Mouse (Mus musculus): ENCODE data around the gene Mlh1.

Mlh1 gene

DNA sequence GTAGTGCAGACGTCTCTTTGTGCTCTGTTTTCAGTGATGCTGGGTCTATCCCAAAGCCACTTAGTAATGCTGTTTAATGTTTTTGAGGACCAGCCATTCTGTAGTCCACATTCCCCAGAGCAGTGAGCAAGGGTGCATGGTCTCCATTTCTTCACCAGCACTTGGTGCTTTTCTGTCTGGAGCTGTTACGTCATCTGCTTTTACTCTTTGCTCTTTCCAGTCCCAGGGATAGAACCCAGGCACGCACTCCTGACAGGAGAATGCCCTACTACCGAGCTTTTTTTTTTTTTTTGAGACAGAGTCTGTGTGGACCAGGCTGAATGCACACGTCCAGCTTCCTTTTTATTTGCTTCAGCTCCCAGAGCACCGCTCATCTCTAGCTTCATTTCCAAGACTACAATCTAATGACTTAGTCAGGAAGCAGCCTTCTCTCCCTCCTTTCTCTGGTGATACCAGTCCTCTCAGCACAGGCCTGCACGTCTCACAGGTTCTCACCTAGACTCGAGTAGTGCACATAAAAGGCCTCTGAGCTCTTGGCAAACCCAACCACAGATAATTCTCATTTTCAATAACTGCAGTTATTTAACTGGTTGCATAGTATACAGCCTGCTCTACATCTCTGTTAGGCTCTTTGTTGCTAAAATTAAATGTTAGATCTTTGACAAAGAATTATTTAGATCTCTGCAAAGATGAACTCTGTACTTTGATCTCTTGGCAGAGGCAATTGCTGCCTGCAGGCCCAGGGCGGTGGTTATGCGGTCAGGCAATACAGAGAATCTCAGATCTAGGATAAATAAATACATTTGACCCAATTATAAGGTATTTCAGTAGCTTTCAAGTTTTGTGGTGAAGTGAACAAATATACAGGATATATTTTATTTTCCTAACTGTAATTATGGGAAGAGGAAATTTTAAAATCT lies 60.2 kb downstream of the Mlh1 start:
- DNase-seq = no peak

DNA sequence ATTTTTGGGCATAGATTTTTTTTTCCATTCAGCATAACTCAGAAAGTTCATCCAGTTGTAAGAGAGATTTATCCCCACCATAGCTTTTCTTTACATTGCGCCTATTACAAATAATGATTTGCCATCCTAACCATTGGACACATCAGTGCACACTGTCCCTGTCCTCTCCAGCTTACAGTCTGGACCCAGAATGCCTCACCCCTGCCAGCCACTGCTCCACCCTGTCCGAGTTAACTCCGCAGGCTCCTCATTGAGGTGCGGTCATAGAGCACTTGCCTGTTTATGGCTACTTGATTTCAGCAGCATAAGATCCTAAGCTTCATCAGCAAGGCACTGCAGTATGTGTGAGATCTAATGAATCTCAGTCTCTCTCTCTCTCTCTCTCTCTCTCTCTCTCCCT lies 61.2 kb downstream of the Mlh1 start:
- no peak for DNase-seq

DNA sequence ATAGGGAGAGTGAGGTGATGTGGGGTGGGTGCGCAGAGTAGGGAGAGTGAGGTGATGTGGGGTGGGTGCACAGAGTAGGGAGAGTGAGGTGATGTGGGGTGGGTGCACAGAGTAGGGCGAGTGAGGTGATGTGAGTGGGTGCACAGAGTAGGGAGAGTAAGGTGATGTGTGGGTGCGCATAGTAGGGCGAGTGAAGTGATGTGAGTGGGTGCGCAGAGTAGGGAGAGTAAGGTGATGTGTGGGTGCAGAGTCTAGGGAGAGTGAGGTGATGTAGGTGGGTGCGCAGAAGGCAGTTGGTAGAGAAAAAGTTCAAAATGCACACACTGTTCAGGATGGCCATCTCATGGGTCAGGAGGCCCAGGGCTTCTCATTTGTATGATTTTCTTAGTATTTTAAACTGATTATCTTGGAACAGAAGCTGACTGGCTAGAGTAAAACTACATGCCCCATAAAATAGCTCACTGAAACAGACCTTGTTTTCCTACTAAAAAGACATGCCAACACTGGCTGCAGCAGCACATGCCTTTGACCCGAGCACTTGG lies 62.4 kb downstream of the Mlh1 start:
- no peak for DNase-seq

DNA sequence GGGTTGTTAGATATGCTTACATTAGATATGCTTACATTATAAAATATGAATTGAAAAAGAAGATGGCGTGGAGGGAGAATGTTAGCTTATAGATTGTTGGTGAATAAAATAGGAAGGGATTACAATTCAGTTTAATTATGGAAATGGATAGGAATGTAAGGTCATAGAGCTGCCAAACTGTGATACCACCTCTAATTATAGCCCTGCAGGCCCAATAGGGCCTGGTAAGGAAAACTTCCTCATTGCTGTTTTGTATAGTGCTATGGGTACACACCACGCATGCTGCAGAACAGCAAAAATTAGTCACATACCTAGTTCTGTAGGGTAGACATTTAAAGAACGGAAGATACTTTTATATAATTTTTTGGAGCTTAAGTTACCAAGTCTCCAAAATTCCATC lies 63.4 kb downstream of the Mlh1 start:
- DNase-seq = no peak

DNA sequence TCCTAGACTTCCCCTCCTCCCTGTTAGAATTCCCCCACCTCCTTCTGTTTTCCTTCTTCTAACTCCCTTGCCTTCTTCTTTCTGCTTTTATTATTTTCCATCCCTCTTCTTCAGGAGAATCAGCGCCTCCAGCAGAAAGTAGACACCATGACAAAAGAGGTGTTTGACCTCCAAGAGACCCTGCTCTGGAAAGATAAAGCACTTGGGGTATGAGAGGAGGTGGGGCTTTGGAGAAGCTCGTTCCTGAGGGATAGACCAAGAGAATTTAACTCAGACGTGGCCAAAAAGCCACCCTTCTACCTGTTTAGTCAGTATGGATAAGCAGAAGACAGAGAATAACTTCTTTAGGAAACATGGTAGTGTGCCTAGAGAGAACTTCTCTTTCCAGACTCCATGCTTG lies 63.9 kb downstream of the Mlh1 start:
- DNase-seq = no peak

DNA sequence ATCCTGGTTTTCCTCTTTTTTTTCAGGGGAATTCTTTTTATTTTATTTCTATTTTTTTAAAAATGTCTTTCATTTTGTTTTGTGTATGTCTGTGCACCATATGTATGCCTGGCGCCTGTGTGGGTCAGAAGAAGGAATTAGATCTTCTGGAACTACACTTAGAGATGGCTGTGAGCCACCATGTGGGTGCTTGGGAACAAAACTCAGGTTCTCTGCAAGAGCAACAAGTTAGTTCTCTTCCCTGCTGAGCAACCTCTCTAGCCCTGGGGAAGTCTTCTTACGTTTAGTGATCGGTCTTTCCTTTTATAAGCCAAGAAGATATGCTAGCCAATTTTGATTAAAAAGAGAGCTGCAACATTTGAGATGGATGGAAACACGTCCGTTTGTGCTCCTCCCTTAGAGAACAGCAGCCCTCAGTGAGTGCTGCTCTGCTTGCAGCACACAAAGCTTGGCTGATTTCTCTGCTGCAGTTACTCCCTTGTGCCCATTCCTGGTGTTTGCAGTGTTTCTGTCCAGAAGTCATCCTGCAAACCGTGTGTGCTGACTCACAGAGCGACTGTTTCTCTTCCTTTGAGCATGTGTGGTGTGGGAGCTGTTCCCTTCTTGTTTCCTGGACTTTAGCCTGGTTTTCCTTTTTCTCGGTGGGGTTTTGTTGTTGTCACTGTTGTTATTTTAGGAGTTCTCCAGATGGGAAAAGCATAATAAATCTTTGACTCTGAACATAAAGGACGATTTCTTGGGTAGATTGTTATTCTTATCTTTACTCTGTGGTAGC lies 66.8 kb downstream of the Mlh1 start:
- DNase-seq = peak; percentile 18

DNA sequence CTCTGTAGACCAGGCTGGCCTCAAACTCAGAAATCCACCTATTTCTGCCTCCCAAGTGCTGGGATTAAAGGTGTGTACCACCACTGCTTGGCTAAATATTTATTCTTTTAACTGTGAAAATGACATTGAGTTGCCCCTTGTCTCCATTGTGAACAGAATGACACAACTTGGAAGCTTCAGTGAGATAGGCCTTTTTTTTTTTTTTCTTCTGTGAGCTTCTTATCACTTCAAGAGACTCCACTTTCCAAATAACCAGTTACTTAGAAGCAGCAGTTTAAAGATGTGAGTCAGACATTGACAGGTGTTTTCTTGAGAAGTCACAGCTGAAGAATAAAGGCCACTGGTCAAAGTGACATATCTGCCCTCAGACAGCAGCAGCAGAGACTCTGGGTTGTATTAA lies 71.4 kb downstream of the Mlh1 start:
- no peak for DNase-seq

DNA sequence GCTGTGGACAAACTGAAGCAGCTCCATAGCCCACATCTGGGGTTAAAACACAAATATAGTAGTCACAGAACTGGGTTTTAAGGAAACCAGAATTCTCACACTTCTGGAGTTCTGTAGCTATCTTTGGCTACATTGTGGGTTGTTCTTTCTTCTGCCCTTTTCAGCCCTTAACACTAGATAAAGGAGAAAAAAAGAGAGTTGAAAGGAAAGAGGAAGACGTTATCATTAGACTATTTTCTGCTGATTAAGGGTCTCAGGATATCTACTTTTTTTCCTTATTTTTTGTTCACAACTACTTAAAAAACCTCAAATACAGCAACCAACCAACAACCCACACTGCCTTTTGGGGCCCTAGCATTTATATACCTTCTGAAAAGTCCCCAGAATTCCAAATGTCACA lies 73.3 kb downstream of the Mlh1 start:
- DNase-seq = no peak

DNA sequence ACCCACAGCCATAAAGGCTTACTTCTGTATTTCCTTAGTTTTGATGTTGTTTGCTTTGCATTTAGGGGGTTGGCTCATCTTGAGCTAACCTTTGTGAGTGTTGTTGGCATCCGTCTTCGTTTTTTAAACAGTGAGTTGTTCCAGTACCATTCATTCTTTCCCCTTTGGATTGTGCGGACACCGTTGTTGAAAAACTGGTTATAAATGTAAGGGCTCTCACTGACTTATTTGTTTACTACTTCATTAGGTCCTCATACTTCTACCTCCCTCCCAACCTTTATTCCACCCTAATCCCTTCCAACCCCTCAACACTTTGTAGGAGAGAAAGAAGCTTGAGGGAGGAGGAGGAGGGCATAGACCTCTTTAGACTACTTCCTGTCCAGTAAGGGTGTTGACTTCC lies 73.9 kb downstream of the Mlh1 start:
- peak; percentile 35 for DNase-seq

DNA sequence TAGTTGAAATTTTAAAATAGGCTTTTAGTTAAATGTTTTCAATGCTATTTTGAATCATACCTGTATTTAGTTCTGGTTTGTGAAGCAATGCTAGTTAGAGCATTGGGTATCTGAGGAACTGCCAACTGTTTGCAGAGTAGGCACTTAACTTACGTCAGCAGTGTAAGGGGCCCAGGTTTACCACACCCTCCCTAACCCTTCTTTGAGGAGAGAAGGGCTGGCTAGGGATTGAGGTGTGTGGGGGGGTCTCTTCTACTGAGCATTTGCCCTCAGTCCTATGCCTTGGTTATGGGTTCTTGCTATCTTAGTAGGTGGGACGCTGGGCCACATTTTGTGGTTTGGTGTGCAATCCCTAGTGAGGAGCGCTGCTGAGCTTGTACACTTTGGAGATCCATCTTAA lies 74.5 kb downstream of the Mlh1 start:
- peak; percentile 56 for DNase-seq

DNA sequence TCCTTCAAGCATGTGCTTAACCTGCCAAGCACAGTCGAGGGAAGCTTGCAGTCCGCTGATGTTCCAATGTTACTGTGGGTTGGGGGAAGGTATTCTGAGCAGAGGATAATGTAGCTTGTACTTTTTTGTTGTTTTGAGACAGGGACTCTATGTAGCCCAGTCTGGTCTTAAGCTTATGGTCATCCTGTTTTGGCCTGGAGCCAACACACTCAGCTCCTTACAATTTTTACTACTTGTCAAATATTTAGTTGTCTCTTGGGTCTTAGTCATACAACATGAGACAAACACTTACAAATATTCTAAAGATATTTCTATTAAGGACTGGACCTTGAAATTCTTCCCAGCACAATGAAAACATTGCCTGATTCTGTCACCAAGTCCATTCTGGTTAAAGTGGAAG lies 78.4 kb downstream of the Mlh1 start:
- no peak for DNase-seq

DNA sequence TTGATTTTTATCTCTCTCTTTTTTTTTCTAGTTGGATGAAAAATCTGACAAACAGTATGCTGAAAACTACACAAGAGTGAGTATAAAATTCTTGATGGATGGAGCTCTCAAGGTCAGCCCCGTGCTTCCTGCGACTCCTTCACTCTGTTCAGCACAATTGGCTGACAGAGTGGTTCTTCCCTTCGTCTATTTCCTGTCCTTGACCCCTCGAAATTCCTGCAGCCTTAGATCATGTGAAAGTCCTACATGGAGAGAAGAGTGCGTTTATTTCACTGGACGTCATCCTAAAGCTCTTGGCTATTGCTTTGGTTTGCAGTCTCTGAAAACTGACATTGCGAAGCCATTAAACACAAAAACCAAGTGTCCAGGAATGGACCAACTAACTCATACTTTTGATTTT lies 82.9 kb downstream of the Mlh1 start:
- no peak for DNase-seq

DNA sequence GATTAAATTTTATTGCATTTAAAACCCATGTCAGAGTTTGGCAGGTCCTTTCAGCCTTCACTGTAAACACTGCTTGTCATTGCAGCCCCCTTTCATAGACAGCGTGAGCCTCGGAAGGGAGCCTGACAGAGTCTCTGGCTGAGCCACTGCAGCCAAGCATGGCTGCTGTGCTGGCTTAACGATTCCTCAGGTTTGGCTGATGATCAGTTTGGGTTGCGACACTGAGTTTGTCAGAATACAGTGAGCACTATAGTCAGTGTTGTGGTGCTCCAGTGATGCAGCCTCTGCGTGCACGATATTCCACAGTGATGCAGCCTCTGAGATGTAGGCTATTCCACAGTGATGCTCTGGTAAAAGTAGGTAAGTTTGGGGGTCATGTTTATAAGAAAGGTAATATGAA lies 84.7 kb downstream of the Mlh1 start:
- peak; percentile 14 for DNase-seq

DNA sequence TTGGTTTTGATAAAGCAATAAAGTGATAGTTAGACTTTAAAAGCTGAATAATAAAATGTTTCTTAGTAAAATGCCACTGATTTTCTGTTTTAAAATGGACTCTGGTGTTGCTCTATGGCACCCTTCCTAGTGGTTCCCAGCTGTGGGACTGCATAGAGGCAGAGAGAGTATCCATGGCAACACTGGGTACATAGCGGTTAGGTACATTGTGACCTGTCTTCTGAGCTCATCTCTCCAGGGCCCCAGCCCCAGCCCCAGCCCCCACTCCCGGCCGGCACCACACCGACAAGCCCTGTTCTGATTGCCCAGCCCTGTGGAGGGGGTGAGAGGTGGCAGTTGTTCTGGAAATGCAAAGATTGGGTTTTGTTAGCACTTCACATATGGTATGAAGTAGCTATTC lies 86.7 kb downstream of the Mlh1 start:
- no peak for DNase-seq

DNA sequence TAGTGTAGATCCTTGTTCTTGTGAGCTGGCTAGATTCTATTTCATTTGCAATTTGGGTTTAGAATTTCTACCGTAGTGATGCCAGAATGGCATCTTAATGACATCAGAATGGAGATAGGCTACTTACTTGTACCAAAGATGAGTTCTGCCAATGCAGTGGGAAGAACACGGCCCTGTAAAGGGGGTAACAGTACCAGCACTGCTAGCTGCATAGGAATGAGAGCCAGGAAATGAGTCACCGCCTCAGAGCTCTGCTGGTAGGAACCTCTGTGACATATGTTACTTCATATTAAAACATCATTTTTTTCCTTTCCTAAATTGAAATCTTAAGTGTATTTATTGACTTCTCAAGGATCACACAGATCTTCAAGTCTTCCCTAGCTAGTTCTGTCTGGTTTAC lies 89.4 kb downstream of the Mlh1 start:
- no peak for DNase-seq

DNA sequence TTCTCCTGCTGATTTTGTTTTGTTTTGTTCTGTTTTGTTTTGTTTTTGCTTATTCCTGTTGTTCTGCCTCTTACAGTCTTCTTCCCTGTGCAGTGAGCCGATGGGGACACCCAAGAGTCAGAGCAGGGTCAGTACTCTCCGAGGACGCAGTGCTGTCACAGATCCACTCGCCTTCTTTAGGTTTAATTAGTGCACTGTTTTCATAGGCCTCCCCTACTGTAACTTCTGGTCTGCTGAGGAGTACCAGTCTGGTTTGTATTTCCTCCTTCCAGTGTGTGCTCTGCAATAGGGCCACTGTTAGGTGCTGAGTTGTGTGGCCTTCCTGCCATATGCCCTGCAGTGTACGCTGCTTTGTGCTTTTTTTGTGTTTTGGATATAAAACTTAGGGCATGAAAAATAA lies 92.6 kb downstream of the Mlh1 start:
- no peak for DNase-seq

All from lung, postnatal 36 days (tissue).